Mouse (Mus musculus): ENCODE data around the gene Stard5. TPM values are rescaled to one million over a fixed set of nuclear protein-coding genes. Genes with fewer than 3 reads are reported as not detected.

Stard5 gene
- polyA plus RNA-seq, 1 experiment from 2014 or later, result 7.4 TPM

- H3K27me3 ChIP-seq, result no peaks in the 10 kb centered on the region
- ATAC-seq (ENCODE audit: low read depth), result no peak
- no peak overlapping the region for H3K9ac ChIP-seq
- H3K27ac ChIP-seq (replicated peaks), result no peak overlapping the region
- no peaks in the 10 kb centered on the region for H3K9me3 ChIP-seq
- H3K4me1 ChIP-seq (replicated peaks), result peaks cover 7% of the 10 kb centered on the region
- H3K36me3 ChIP-seq, result peaks cover 6% of the 10 kb centered on the region; the same call in 1 of the 2 replicates
- 80% methylated on average over 8 of the region's 8 CpGs for WGBS
- H3K4me2 ChIP-seq, result no peak overlapping the region
- H3K4me3 ChIP-seq, result no peak overlapping the region
Measured at GRCm38 (mm10) chr7:83637781-83638583, 6.2 kb downstream of the Stard5 start.

- no peak for ATAC-seq (ENCODE audit: low read depth)
- WGBS, result 93% methylated on average over 3 of the region's 3 CpGs
- Histone ChIP-seq H3K27ac (replicated peaks) (no peak overlapping the region), H3K9ac (no peak overlapping the region), H3K4me3 (no peak overlapping the region), H3K4me1 (replicated peaks) (peaks cover 3% of the 10 kb centered on the region), H3K27me3 (no peaks in the 10 kb centered on the region), H3K4me2 (no peak overlapping the region), H3K36me3 (peaks cover 6% of the 10 kb centered on the region; the same call in 1 of the 2 replicates), H3K9me3 (no peaks in the 10 kb centered on the region)
Measured at GRCm38 (mm10) chr7:83639084-83639483, 7.3 kb downstream of the Stard5 start.

GRCm38 (mm10) chr7:83640581-83640980, 8.8 kb downstream of the Stard5 start:
- Histone ChIP-seq H3K4me3 (no peak overlapping the region), H3K27ac (replicated peaks) (no peak overlapping the region), H3K4me2 (no peak overlapping the region), H3K4me1 (replicated peaks) (peaks cover 3% of the 10 kb centered on the region), H3K9ac (no peak overlapping the region), H3K36me3 (peaks cover 6% of the 10 kb centered on the region; the same call in 1 of the 2 replicates), H3K9me3 (no peaks in the 10 kb centered on the region), H3K27me3 (no peaks in the 10 kb centered on the region)
- WGBS, result 91% methylated on average over 5 of the region's 5 CpGs
- no peak for ATAC-seq (ENCODE audit: low read depth)

- H3K36me3 ChIP-seq, result peaks cover 6% of the 10 kb centered on the region; the same call in 1 of the 2 replicates
- H3K9me3 ChIP-seq, result no peaks in the 10 kb centered on the region
- H3K9ac ChIP-seq, result no peak overlapping the region
- H3K4me3 ChIP-seq, result no peak overlapping the region
- H3K27me3 ChIP-seq, result no peaks in the 10 kb centered on the region
- no peak for ATAC-seq (ENCODE audit: low read depth)
- 60% methylated on average over 2 of the region's 2 CpGs for WGBS
- no peak overlapping the region for H3K27ac ChIP-seq (replicated peaks)
- no peaks in the 10 kb centered on the region for H3K4me1 ChIP-seq (replicated peaks)
- H3K4me2 ChIP-seq, result no peak overlapping the region
Measured at GRCm38 (mm10) chr7:83641163-83641562, 9.4 kb downstream of the Stard5 start.

GRCm38 (mm10) chr7:83643581-83643980, 11.8 kb downstream of the Stard5 start:
- Histone ChIP-seq H3K4me3 (no peak overlapping the region), H3K4me1 (replicated peaks) (no peaks in the 10 kb centered on the region), H3K9ac (no peak overlapping the region), H3K36me3 (peaks cover 6% of the 10 kb centered on the region; the same call in 1 of the 2 replicates), H3K27ac (replicated peaks) (no peak overlapping the region), H3K27me3 (no peaks in the 10 kb centered on the region), H3K9me3 (no peaks in the 10 kb centered on the region), H3K4me2 (no peak overlapping the region)
- ATAC-seq (ENCODE audit: low read depth), result no peak
- WGBS, result 78% methylated on average over 6 of the region's 6 CpGs

GRCm38 (mm10) chr7:83644761-83645160, 13.0 kb downstream of the Stard5 start:
- Histone ChIP-seq H3K9ac (no peak overlapping the region), H3K4me3 (no peak overlapping the region), H3K9me3 (no peaks in the 10 kb centered on the region), H3K27ac (replicated peaks) (no peak overlapping the region), H3K4me1 (replicated peaks) (no peaks in the 10 kb centered on the region; the same call in 1 of the 2 replicates), H3K36me3 (peaks cover 6% of the 10 kb centered on the region; the same call in 1 of the 2 replicates), H3K4me2 (no peak overlapping the region), H3K27me3 (no peaks in the 10 kb centered on the region)
- WGBS, result 90% methylated on average over 2 of the region's 2 CpGs
- no peak for ATAC-seq (ENCODE audit: low read depth)

- Histone ChIP-seq H3K9me3 (no peaks in the 10 kb centered on the region), H3K27me3 (no peaks in the 10 kb centered on the region), H3K4me2 (no peak overlapping the region), H3K4me3 (no peak overlapping the region), H3K27ac (replicated peaks) (no peak overlapping the region), H3K4me1 (replicated peaks) (no peaks in the 10 kb centered on the region; the same call in 1 of the 2 replicates), H3K9ac (no peak overlapping the region), H3K36me3 (peaks cover 3% of the 10 kb centered on the region; the same call in 1 of the 2 replicates)
- 78% methylated on average over 5 of the region's 5 CpGs for WGBS
- no peak for ATAC-seq (ENCODE audit: low read depth)
Measured at GRCm38 (mm10) chr7:83645476-83645875, 13.7 kb downstream of the Stard5 start.

DNA sequence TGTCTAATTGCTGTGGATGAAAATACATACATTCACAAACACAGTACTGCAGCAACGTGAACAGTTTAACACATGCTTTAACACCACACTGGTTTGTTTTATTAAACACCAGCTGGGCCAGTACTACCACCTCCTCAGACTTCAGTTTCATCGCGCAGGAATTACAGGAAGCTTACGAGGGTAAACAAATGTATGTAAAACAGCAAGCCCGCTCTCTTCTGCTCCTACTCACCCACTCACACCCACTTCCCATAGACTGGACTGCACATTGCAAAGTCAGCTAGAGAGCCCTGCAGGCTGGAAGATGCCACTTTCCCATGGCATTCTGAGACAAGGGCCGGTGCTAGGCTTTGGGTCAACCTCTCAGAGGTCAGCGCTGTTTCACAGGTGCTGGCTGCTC, 17.0 kb downstream of the Stard5 start:
- 87% methylated on average over 7 of the region's 7 CpGs for WGBS
- Histone ChIP-seq H3K4me2 (no peak overlapping the region), H3K36me3 (no peaks in the 10 kb centered on the region), H3K27me3 (no peaks in the 10 kb centered on the region), H3K27ac (replicated peaks) (no peak overlapping the region), H3K4me1 (replicated peaks) (no peaks in the 10 kb centered on the region; the same call in 1 of the 2 replicates), H3K4me3 (no peak overlapping the region), H3K9me3 (no peaks in the 10 kb centered on the region), H3K9ac (no peak overlapping the region)
- ATAC-seq (ENCODE audit: low read depth), result no peak

- no peaks in the 10 kb centered on the region for H3K9me3 ChIP-seq
- H3K27ac ChIP-seq (replicated peaks), result no peak overlapping the region
- no peaks in the 10 kb centered on the region; the same call in 1 of the 2 replicates for H3K4me1 ChIP-seq (replicated peaks)
- no peaks in the 10 kb centered on the region for H3K36me3 ChIP-seq
- no peak overlapping the region for H3K4me3 ChIP-seq
- no peak overlapping the region for H3K4me2 ChIP-seq
- no peaks in the 10 kb centered on the region for H3K27me3 ChIP-seq
- WGBS, result 90% methylated on average over 5 of the region's 5 CpGs
- ATAC-seq (ENCODE audit: low read depth), result no peak
- H3K9ac ChIP-seq, result no peak overlapping the region
Measured at GRCm38 (mm10) chr7:83650638-83651037, 18.9 kb downstream of the Stard5 start.

DNA sequence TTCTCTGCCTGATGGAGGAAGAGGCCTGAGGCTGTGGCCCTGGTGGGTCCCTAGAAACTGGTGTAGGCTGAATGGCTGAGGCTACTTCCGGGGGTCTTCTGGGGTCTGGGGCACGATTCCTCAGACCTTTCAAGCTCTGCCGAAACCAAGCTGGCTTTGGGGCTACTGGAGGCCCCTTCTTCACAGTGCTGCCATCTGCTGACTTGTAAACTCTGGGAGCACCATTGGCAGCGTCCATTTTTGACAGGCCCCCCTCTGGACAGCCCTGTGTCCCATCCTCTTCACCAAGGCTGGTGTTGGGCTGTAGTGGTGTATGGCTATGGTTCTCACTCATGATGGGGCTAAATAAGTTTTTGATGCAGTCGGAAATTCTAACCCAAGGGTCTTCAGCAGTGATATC, 20.7 kb downstream of the Stard5 start:
- 84% methylated on average over 5 of the region's 5 CpGs for WGBS
- Histone ChIP-seq H3K9ac (no peak overlapping the region), H3K27ac (replicated peaks) (no peak overlapping the region), H3K4me1 (replicated peaks) (no peaks in the 10 kb centered on the region; the same call in 1 of the 2 replicates), H3K4me2 (no peak overlapping the region), H3K36me3 (no peaks in the 10 kb centered on the region), H3K9me3 (no peaks in the 10 kb centered on the region), H3K27me3 (no peaks in the 10 kb centered on the region), H3K4me3 (no peak overlapping the region)
- ATAC-seq (ENCODE audit: low read depth), result no peak

- 93% methylated on average over 2 of the region's 2 CpGs for WGBS
- Histone ChIP-seq H3K4me2 (no peak overlapping the region), H3K4me3 (no peak overlapping the region), H3K9ac (no peak overlapping the region), H3K27me3 (no peaks in the 10 kb centered on the region), H3K36me3 (no peaks in the 10 kb centered on the region), H3K27ac (replicated peaks) (no peak overlapping the region), H3K9me3 (no peaks in the 10 kb centered on the region), H3K4me1 (replicated peaks) (no peaks in the 10 kb centered on the region; the same call in 1 of the 2 replicates)
- ATAC-seq (ENCODE audit: low read depth), result no peak
Measured at GRCm38 (mm10) chr7:83653605-83654051, 21.9 kb downstream of the Stard5 start.

DNA sequence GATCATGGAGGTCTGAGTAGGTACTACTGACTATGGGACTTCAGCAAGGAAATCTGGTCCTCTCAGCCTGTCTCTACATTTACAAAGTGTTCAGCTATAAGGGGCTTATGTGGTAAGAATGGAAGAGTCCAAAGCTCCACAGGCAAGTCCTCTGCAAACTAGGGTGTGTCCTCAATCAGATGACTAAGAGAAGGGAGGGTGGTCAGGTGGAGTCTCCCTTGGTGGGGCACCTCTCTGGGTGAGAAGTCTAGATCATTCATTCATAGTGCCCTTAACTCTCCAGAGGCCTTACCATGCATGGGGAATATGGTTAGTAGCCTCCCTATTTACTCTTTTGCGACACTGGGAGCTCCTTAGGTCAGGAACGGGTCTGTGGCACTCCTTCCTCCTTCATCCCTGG, 22.4 kb downstream of the Stard5 start:
- WGBS, result 92% methylated on average over 2 of the region's 2 CpGs
- Histone ChIP-seq H3K4me1 (replicated peaks) (no peaks in the 10 kb centered on the region), H3K4me2 (no peak overlapping the region), H3K9me3 (no peaks in the 10 kb centered on the region), H3K27me3 (no peaks in the 10 kb centered on the region), H3K27ac (replicated peaks) (no peak overlapping the region), H3K36me3 (no peaks in the 10 kb centered on the region), H3K9ac (no peak overlapping the region), H3K4me3 (no peak overlapping the region)
- ATAC-seq (ENCODE audit: low read depth), result no peak

All from neural tube, embryonic 13.5 days (tissue).